ENCODE assay signal across 16 mouse cellular contexts in genomic region chr1:172107777-172108477, GRCm38 (mm10). TPM values are rescaled to one million over a fixed set of nuclear protein-coding genes. Genes with fewer than 3 reads are reported as not detected.
DNase-seq lines count a peak whose midpoint lies in the region; ATAC-seq and TF ChIP-seq lines count a peak whose summit lies in the region.
"Had no signal": no experiment of that assay in that cellular context is flagged by ENCODE, and none has a peak within 500 bp of the region (broad histone marks: within the 10 kb centered on the region; RNA-seq: fewer than 3 reads in every experiment).

No protein-coding gene starts in this region.

- DNase-seq in forebrain, embryonic 14.5 days (ENCODE audit: low spot score): peak; percentile 25
- DNase-seq in forebrain, embryonic 10.5 days (ENCODE audit: extremely low spot score, low spot score): no peak
- DNase-seq in midbrain, embryonic 11.5 days (ENCODE audit: low spot score, missing footprints): no peak
- DNase-seq in midbrain, embryonic 10.5 days (ENCODE audit: low spot score): no peak
- DNase-seq in right cerebral cortex, adult 18-20 months: no peak
- no peak for DNase-seq in adipocyte (ENCODE audit: low spot score)
- DNase-seq: adrenal gland, postnatal 14 days; kidney, adult 8-10 months; liver had no signal

- H3K9ac ChIP-seq in forebrain, embryonic 14.5 days (ENCODE audit: low read length): no peak overlapping the region
- no peak overlapping the region for H3K9ac ChIP-seq in midbrain, embryonic 11.5 days (ENCODE audit: low read length)
- H3K9ac ChIP-seq in midbrain, embryonic 12.5 days (replicated peaks): no peak overlapping the region
- H3K9ac ChIP-seq in intestine, postnatal 0 days (ENCODE audit: low read depth, low read length): no peak overlapping the region
- H3K9ac ChIP-seq: lung, embryonic 15.5 days had no signal

- no peaks in the 10 kb centered on the region for H3K4me1 ChIP-seq in forebrain, embryonic 14.5 days (ENCODE audit: control insufficient read depth, insufficient read depth, low read length)
- no peaks in the 10 kb centered on the region for H3K4me1 ChIP-seq in forebrain, embryonic 10.5 days
- no peaks in the 10 kb centered on the region for H3K4me1 ChIP-seq in midbrain, embryonic 11.5 days (ENCODE audit: control insufficient read depth, insufficient read depth, low read length)
- H3K4me1 ChIP-seq in midbrain, embryonic 10.5 days: no peaks in the 10 kb centered on the region
- H3K4me1 ChIP-seq in midbrain, embryonic 12.5 days: no peaks in the 10 kb centered on the region
- H3K4me1 ChIP-seq in intestine, postnatal 0 days (replicated peaks; ENCODE audit: control insufficient read depth, insufficient read depth, low read length): no peaks in the 10 kb centered on the region
- H3K4me1 ChIP-seq: lung, embryonic 15.5 days had no signal

- TF ChIP-seq CTCF in intestine, postnatal 0 days (IDR thresholded peaks at IDR 0.05; ENCODE audit: low read depth): no peak

- H3K27ac ChIP-seq in forebrain, embryonic 14.5 days (ENCODE audit: low read depth, low read length): no peak overlapping the region
- no peak overlapping the region for H3K27ac ChIP-seq in forebrain, embryonic 10.5 days
- no peak overlapping the region for H3K27ac ChIP-seq in midbrain, embryonic 11.5 days (ENCODE audit: low read depth, low read length)
- H3K27ac ChIP-seq in midbrain, embryonic 10.5 days (replicated peaks): no peak overlapping the region
- H3K27ac ChIP-seq in midbrain, embryonic 12.5 days (replicated peaks): no peak overlapping the region
- H3K27ac ChIP-seq in intestine, postnatal 0 days (ENCODE audit: low read depth, low read length): no peak overlapping the region
- H3K27ac ChIP-seq: left cerebral cortex, adult 2 months; lung, embryonic 15.5 days had no signal

- H3K4me3 ChIP-seq in forebrain, embryonic 14.5 days (ENCODE audit: low read depth, low read length): no peak overlapping the region
- H3K4me3 ChIP-seq in forebrain, embryonic 10.5 days: no peak overlapping the region
- no peak overlapping the region for H3K4me3 ChIP-seq in midbrain, embryonic 11.5 days (ENCODE audit: low read depth, low read length)
- no peak overlapping the region for H3K4me3 ChIP-seq in midbrain, embryonic 10.5 days
- no peak overlapping the region for H3K4me3 ChIP-seq in midbrain, embryonic 12.5 days
- no peak overlapping the region for H3K4me3 ChIP-seq in intestine, postnatal 0 days (ENCODE audit: low read depth, low read length)
- H3K4me3 ChIP-seq: left cerebral cortex, adult 2 months; lung, embryonic 15.5 days had no signal

- no peak overlapping the region for H3K4me2 ChIP-seq in forebrain, embryonic 14.5 days (ENCODE audit: low read length)
- H3K4me2 ChIP-seq in midbrain, embryonic 11.5 days: no peak overlapping the region
- H3K4me2 ChIP-seq in midbrain, embryonic 12.5 days (replicated peaks): no peak overlapping the region
- H3K4me2 ChIP-seq in intestine, postnatal 0 days (replicated peaks; ENCODE audit: low read depth): no peak overlapping the region
- H3K4me2 ChIP-seq: lung, embryonic 15.5 days had no signal

- WGBS in forebrain, embryonic 14.5 days: 68% methylated on average over 10 of the region's 10 CpGs
- WGBS in forebrain, embryonic 10.5 days: 80% methylated on average over 10 of the region's 10 CpGs
- WGBS in midbrain, embryonic 11.5 days: 79% methylated on average over 10 of the region's 10 CpGs
- 78% methylated on average over 10 of the region's 10 CpGs for WGBS in midbrain, embryonic 10.5 days
- 74% methylated on average over 10 of the region's 10 CpGs for WGBS in midbrain, embryonic 12.5 days
- WGBS in intestine, postnatal 0 days: 84% methylated on average over 10 of the region's 10 CpGs

- ATAC-seq in forebrain, embryonic 14.5 days: no peak
- peak; percentile 40; the same call in 1 of the 2 replicates for ATAC-seq in midbrain, embryonic 11.5 days (ENCODE audit: low FRiP score)
- peak; percentile 52; the same call in 1 of the 2 replicates for ATAC-seq in midbrain, embryonic 12.5 days (ENCODE audit: low FRiP score, low read depth)
- ATAC-seq in intestine, postnatal 0 days: no peak

- no peaks in the 10 kb centered on the region for H3K27me3 ChIP-seq in forebrain, embryonic 14.5 days (replicated peaks; ENCODE audit: control insufficient read depth, insufficient read depth, low read length)
- no peaks in the 10 kb centered on the region for H3K27me3 ChIP-seq in forebrain, embryonic 10.5 days (ENCODE audit: poor library complexity, severe bottlenecking)
- no peaks in the 10 kb centered on the region for H3K27me3 ChIP-seq in midbrain, embryonic 11.5 days (ENCODE audit: control insufficient read depth, insufficient read depth, low read length)
- H3K27me3 ChIP-seq in midbrain, embryonic 10.5 days (ENCODE audit: low read depth, poor library complexity, severe bottlenecking): no peaks in the 10 kb centered on the region
- H3K27me3 ChIP-seq in midbrain, embryonic 12.5 days: no peaks in the 10 kb centered on the region
- H3K27me3 ChIP-seq in intestine, postnatal 0 days (replicated peaks; ENCODE audit: control insufficient read depth, insufficient read depth, low read length): no peaks in the 10 kb centered on the region
- H3K27me3 ChIP-seq: lung, embryonic 15.5 days had no signal

- H3K36me3 ChIP-seq in forebrain, embryonic 14.5 days (ENCODE audit: control insufficient read depth, insufficient read depth, low read length): peaks cover 97% of the 10 kb centered on the region
- peaks cover 100% of the 10 kb centered on the region for H3K36me3 ChIP-seq in forebrain, embryonic 10.5 days (replicated peaks)
- H3K36me3 ChIP-seq in midbrain, embryonic 11.5 days (ENCODE audit: control insufficient read depth, insufficient read depth, low read length): peaks cover 26% of the 10 kb centered on the region
- peaks cover 99% of the 10 kb centered on the region for H3K36me3 ChIP-seq in midbrain, embryonic 10.5 days
- peaks cover 98% of the 10 kb centered on the region for H3K36me3 ChIP-seq in midbrain, embryonic 12.5 days
- peaks cover 94% of the 10 kb centered on the region for H3K36me3 ChIP-seq in intestine, postnatal 0 days (ENCODE audit: control insufficient read depth, insufficient read depth)

- no peaks in the 10 kb centered on the region for H3K9me3 ChIP-seq in forebrain, embryonic 14.5 days (replicated peaks; ENCODE audit: control insufficient read depth, low read length)
- H3K9me3 ChIP-seq in forebrain, embryonic 10.5 days: no peaks in the 10 kb centered on the region
- no peaks in the 10 kb centered on the region for H3K9me3 ChIP-seq in midbrain, embryonic 11.5 days (ENCODE audit: control insufficient read depth, low read length)
- H3K9me3 ChIP-seq in midbrain, embryonic 10.5 days (replicated peaks): no peaks in the 10 kb centered on the region
- no peaks in the 10 kb centered on the region for H3K9me3 ChIP-seq in midbrain, embryonic 12.5 days
- H3K9me3 ChIP-seq in intestine, postnatal 0 days (ENCODE audit: control insufficient read depth): no peaks in the 10 kb centered on the region
- H3K9me3 ChIP-seq: lung, embryonic 15.5 days had no signal

RNA-seq across cellular contexts. Expression of gene Pex19, which starts 18.6 kb away (rescaled TPM):
- polyA plus RNA-seq in forebrain, embryonic 14.5 days (2014; fragmentation: Nextera tagmentation; extraction: Ambion mirVana): 159 TPM in 2 replicates
- 153 and 159 TPM in 2 replicates for polyA plus RNA-seq in forebrain, embryonic 10.5 days (2016; fragmentation: Nextera tagmentation; extraction: Ambion mirVana)
- polyA plus RNA-seq in midbrain, embryonic 11.5 days (2014; fragmentation: Nextera tagmentation; extraction: Ambion mirVana): 152 and 153 TPM in 2 replicates
- 166 and 175 TPM in 2 replicates for polyA plus RNA-seq in midbrain, embryonic 10.5 days (2016; fragmentation: Nextera tagmentation; extraction: Ambion mirVana)
- polyA plus RNA-seq in midbrain, embryonic 12.5 days (2016; fragmentation: Nextera tagmentation; extraction: Ambion mirVana): 168 and 185 TPM in 2 replicates
- 132 and 134 TPM in 2 replicates for polyA plus RNA-seq in intestine, postnatal 0 days (2015; fragmentation: Nextera tagmentation; extraction: Ambion mirVana)

RNA-seq across cellular contexts. Expression of gene Ncstn, which starts 25.3 kb away (rescaled TPM):
- 81.3 and 93.7 TPM in 2 replicates for polyA plus RNA-seq in forebrain, embryonic 14.5 days (2014; fragmentation: Nextera tagmentation; extraction: Ambion mirVana)
- 91.6 and 95.3 TPM in 2 replicates for polyA plus RNA-seq in forebrain, embryonic 10.5 days (2016; fragmentation: Nextera tagmentation; extraction: Ambion mirVana)
- 107 and 108 TPM in 2 replicates for polyA plus RNA-seq in midbrain, embryonic 11.5 days (2014; fragmentation: Nextera tagmentation; extraction: Ambion mirVana)
- polyA plus RNA-seq in midbrain, embryonic 10.5 days (2016; fragmentation: Nextera tagmentation; extraction: Ambion mirVana): 106 and 129 TPM in 2 replicates
- 123 and 128 TPM in 2 replicates for polyA plus RNA-seq in midbrain, embryonic 12.5 days (2016; fragmentation: Nextera tagmentation; extraction: Ambion mirVana)
- polyA plus RNA-seq in intestine, postnatal 0 days (2015; fragmentation: Nextera tagmentation; extraction: Ambion mirVana): 110 and 115 TPM in 2 replicates

RNA-seq across cellular contexts. Expression of gene Copa, which starts 25.6 kb away (rescaled TPM):
- polyA plus RNA-seq in forebrain, embryonic 14.5 days (2014; fragmentation: Nextera tagmentation; extraction: Ambion mirVana): 123 and 148 TPM in 2 replicates
- 176 TPM in 2 replicates for polyA plus RNA-seq in forebrain, embryonic 10.5 days (2016; fragmentation: Nextera tagmentation; extraction: Ambion mirVana)
- polyA plus RNA-seq in midbrain, embryonic 11.5 days (2014; fragmentation: Nextera tagmentation; extraction: Ambion mirVana): 178 and 194 TPM in 2 replicates
- 175 and 206 TPM in 2 replicates for polyA plus RNA-seq in midbrain, embryonic 10.5 days (2016; fragmentation: Nextera tagmentation; extraction: Ambion mirVana)
- 219 and 220 TPM in 2 replicates for polyA plus RNA-seq in midbrain, embryonic 12.5 days (2016; fragmentation: Nextera tagmentation; extraction: Ambion mirVana)
- 133 and 139 TPM in 2 replicates for polyA plus RNA-seq in intestine, postnatal 0 days (2015; fragmentation: Nextera tagmentation; extraction: Ambion mirVana)

RNA-seq across cellular contexts. Expression of gene Dcaf8, which starts 40.0 kb away (rescaled TPM):
- polyA plus RNA-seq in forebrain, embryonic 14.5 days (2014; fragmentation: Nextera tagmentation; extraction: Ambion mirVana): 76.1 and 83.1 TPM in 2 replicates
- polyA plus RNA-seq in forebrain, embryonic 10.5 days (2016; fragmentation: Nextera tagmentation; extraction: Ambion mirVana): 132 and 138 TPM in 2 replicates
- polyA plus RNA-seq in midbrain, embryonic 11.5 days (2014; fragmentation: Nextera tagmentation; extraction: Ambion mirVana): 93.9 and 100.0 TPM in 2 replicates
- 124 and 138 TPM in 2 replicates for polyA plus RNA-seq in midbrain, embryonic 10.5 days (2016; fragmentation: Nextera tagmentation; extraction: Ambion mirVana)
- polyA plus RNA-seq in midbrain, embryonic 12.5 days (2016; fragmentation: Nextera tagmentation; extraction: Ambion mirVana): 130 and 133 TPM in 2 replicates
- 48.6 and 50.8 TPM in 2 replicates for polyA plus RNA-seq in intestine, postnatal 0 days (2015; fragmentation: Nextera tagmentation; extraction: Ambion mirVana)

RNA-seq across cellular contexts. Expression of gene Nhlh1, which starts 50.6 kb away (rescaled TPM):
- polyA plus RNA-seq in forebrain, embryonic 14.5 days (2014; fragmentation: Nextera tagmentation; extraction: Ambion mirVana): 4.5 and 7.4 TPM in 2 replicates
- polyA plus RNA-seq in forebrain, embryonic 10.5 days (2016; fragmentation: Nextera tagmentation; extraction: Ambion mirVana): 1.6 and 2.7 TPM in 2 replicates
- 10.7 and 11.0 TPM in 2 replicates for polyA plus RNA-seq in midbrain, embryonic 11.5 days (2014; fragmentation: Nextera tagmentation; extraction: Ambion mirVana)
- 5.5 and 6.9 TPM in 2 replicates for polyA plus RNA-seq in midbrain, embryonic 10.5 days (2016; fragmentation: Nextera tagmentation; extraction: Ambion mirVana)
- 11.1 and 11.5 TPM in 2 replicates for polyA plus RNA-seq in midbrain, embryonic 12.5 days (2016; fragmentation: Nextera tagmentation; extraction: Ambion mirVana)
- 0.05 TPM in 1 of 2 replicates, not detected in the other for polyA plus RNA-seq in intestine, postnatal 0 days (2015; fragmentation: Nextera tagmentation; extraction: Ambion mirVana)
- polyA plus RNA-seq: gonadal fat pad, adult 2 months; large intestine, adult 2 months; lung, embryonic 15.5 days; urinary bladder, adult 2 months had no signal

Comparison
In these comparisons a context has a peak if more than half of its experiments do, and no peak if none do; other contexts are left out.
1. ATAC-seq: peak in midbrain, embryonic 11.5 days (single experiment) and midbrain, embryonic 12.5 days (single experiment); none in forebrain, embryonic 14.5 days (single experiment) and intestine, postnatal 0 days (single experiment).